Mouse (Mus musculus): ENCODE data around the gene Slc46a2. TPM values are rescaled to one million over a fixed set of nuclear protein-coding genes. Genes with fewer than 3 reads are reported as not detected.

Slc46a2 gene
- polyA plus RNA-seq, 1 experiment = 28.3 TPM

DNA sequence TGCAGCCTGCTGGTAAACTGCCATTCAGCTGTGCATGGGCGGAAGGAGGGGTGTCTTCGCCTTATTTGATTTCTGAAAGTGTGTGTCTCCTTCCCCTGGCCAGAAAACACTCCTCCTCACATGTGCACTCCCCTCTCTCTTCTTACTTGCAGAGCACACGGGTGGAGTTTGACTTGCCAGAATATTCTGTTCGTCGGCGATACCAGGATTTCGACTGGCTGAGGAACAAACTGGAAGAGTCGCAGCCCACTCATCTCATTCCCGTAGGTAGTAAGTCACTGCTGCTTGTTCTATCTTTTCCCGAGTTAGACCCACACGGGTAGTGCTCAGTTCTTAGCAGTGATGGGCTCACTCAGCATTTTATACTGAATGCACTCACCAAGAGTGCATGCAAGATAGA lies 46.8 kb downstream of the Slc46a2 start:
- no peak overlapping the region for H3K4me3 ChIP-seq (ENCODE audit: control insufficient read depth, insufficient read depth, low read length)
- no peak for TF ChIP-seq POLR2A (IDR thresholded peaks at IDR 0.05; ENCODE audit: control insufficient read depth, extremely low read depth, insufficient read depth, low read length, poor library complexity)
- 94% methylated on average over 11 of the region's 11 CpGs for WGBS
- no peak overlapping the region for H3K27ac ChIP-seq (ENCODE audit: control insufficient read depth, insufficient read depth, low read length)
- peaks cover 9% of the 10 kb centered on the region for H3K4me1 ChIP-seq (replicated peaks; ENCODE audit: control insufficient read depth, insufficient read depth, low read length)
- no peaks in the 10 kb centered on the region for H3K27me3 ChIP-seq (ENCODE audit: control insufficient read depth, insufficient read depth, low read length)
- no peaks in the 10 kb centered on the region for H3K36me3 ChIP-seq (ENCODE audit: control insufficient read depth, insufficient read depth, low read length)
- no peak for DNase-seq

DNA sequence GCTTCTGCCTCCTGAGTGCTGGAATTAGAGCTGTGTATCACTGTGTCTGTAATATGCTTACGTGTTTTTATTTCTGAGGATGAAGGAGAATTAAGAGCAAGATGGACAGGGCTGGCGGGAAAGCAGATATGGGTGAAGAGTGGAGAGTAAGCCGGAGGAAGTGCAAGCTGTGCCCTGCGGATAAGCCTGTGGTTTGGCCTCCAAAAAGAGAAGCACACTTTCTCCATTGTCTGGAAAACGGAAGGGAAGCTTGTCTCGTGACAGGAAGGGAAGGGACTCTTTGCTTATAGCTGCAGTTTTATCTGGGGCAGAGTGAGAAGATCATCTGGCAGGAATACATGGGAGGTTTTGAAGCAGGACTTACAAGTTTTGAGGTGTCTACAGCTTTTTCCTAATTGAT lies 51.0 kb downstream of the Slc46a2 start:
- Histone ChIP-seq H3K4me3 (ENCODE audit: control insufficient read depth, insufficient read depth, low read length) (no peak overlapping the region), H3K4me1 (replicated peaks; ENCODE audit: control insufficient read depth, insufficient read depth, low read length) (peaks cover 9% of the 10 kb centered on the region), H3K27me3 (ENCODE audit: control insufficient read depth, insufficient read depth, low read length) (no peaks in the 10 kb centered on the region), H3K27ac (ENCODE audit: control insufficient read depth, insufficient read depth, low read length) (no peak overlapping the region), H3K36me3 (ENCODE audit: control insufficient read depth, insufficient read depth, low read length) (no peaks in the 10 kb centered on the region)
- 22% methylated on average over 6 of the region's 6 CpGs for WGBS
- DNase-seq = no peak
- TF ChIP-seq POLR2A (IDR thresholded peaks at IDR 0.05; ENCODE audit: control insufficient read depth, extremely low read depth, insufficient read depth, low read length, poor library complexity) (no peak), CTCF (IDR thresholded peaks at IDR 0.05; ENCODE audit: borderline replicate concordance, control insufficient read depth, extremely low read depth, insufficient read depth, low read length, poor library complexity) (no peak)

DNA sequence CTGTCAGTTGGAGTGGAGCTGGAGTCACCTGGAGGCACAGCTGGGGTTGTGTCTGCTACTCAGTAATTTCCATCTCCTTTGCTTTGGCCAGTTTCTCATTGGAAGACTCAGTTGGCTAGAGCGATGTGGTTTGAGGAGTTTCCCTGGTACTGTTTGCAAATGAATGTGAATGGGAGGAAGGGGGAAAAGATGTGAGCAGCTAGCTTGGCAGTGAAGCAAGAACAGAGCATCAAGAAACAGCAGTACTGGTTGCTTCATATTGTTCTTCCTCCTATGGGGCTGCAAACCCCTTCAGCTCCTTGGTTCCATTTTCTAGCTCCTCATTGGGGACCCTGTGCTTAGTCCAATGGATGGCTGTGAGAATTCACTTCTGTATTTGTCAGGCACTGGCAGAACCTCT lies 52.5 kb downstream of the Slc46a2 start:
- 76% methylated on average over 1 of the region's 1 CpGs for WGBS
- H3K4me1 ChIP-seq (replicated peaks; ENCODE audit: control insufficient read depth, insufficient read depth, low read length) = peaks cover 9% of the 10 kb centered on the region
- no peak for TF ChIP-seq POLR2A (IDR thresholded peaks at IDR 0.05; ENCODE audit: control insufficient read depth, extremely low read depth, insufficient read depth, low read length, poor library complexity)
- H3K36me3 ChIP-seq (ENCODE audit: control insufficient read depth, insufficient read depth, low read length) = no peaks in the 10 kb centered on the region; the same call in 1 of the 2 replicates
- H3K27ac ChIP-seq (ENCODE audit: control insufficient read depth, insufficient read depth, low read length) = no peak overlapping the region
- no peak overlapping the region for H3K4me3 ChIP-seq (ENCODE audit: control insufficient read depth, insufficient read depth, low read length)
- DNase-seq = no peak
- no peaks in the 10 kb centered on the region for H3K27me3 ChIP-seq (ENCODE audit: control insufficient read depth, insufficient read depth, low read length)

DNA sequence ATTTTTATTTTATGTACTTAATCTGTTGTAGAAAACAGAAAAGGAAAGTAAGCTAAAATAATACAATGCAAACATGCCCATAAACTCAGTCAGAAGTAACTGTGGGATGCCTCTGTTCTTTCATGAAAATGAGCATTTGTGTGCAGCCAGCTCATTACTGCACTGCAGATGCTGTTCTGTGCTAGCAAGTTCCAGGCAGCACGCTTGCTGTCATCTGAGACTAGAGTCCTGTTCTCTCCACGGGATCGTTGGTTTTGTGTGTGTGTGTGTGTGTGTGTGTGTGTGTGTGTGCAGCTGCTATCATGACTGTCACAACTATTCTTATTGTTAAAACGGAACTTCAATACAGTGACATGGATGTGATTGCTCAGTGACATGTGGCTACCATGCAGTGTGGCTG lies 53.0 kb downstream of the Slc46a2 start:
- no peak for TF ChIP-seq CTCF (IDR thresholded peaks at IDR 0.05; ENCODE audit: borderline replicate concordance, control insufficient read depth, extremely low read depth, insufficient read depth, low read length, poor library complexity)
- WGBS = 80% methylated on average over 4 of the region's 4 CpGs
- Histone ChIP-seq H3K4me3 (ENCODE audit: control insufficient read depth, insufficient read depth, low read length) (no peak overlapping the region), H3K36me3 (ENCODE audit: control insufficient read depth, insufficient read depth, low read length) (no peaks in the 10 kb centered on the region; the same call in 1 of the 2 replicates), H3K27ac (ENCODE audit: control insufficient read depth, insufficient read depth, low read length) (no peak overlapping the region), H3K4me1 (replicated peaks; ENCODE audit: control insufficient read depth, insufficient read depth, low read length) (peaks cover 9% of the 10 kb centered on the region), H3K27me3 (ENCODE audit: control insufficient read depth, insufficient read depth, low read length) (no peaks in the 10 kb centered on the region)
- no peak for DNase-seq

DNA sequence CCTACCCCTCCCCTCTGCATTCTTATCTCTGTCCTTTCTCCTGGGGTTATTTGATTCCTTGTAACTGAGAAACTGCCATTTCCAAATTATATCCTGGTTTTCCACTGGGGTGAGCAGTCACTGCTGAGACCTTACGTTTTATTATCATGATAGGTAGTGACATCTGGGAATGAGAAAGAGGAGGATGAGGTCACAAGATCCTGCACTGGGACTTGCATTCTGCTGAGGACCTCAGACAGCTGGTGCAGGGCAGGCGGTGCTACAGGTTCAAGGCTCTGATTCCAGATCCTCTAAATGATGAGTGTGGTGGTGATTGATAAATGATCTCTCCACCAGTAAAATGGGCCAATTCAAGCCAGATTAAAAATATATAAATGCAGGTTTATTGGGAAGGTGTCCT lies 54.4 kb downstream of the Slc46a2 start:
- no peak for DNase-seq
- WGBS = 94% methylated on average over 2 of the region's 2 CpGs
- no peak overlapping the region for H3K27ac ChIP-seq (ENCODE audit: control insufficient read depth, insufficient read depth, low read length)
- no peaks in the 10 kb centered on the region for H3K27me3 ChIP-seq (ENCODE audit: control insufficient read depth, insufficient read depth, low read length)
- no peaks in the 10 kb centered on the region; the same call in 1 of the 2 replicates for H3K36me3 ChIP-seq (ENCODE audit: control insufficient read depth, insufficient read depth, low read length)
- peaks cover 9% of the 10 kb centered on the region for H3K4me1 ChIP-seq (replicated peaks; ENCODE audit: control insufficient read depth, insufficient read depth, low read length)
- no peak overlapping the region for H3K4me3 ChIP-seq (ENCODE audit: control insufficient read depth, insufficient read depth, low read length)
- TF ChIP-seq CTCF (IDR thresholded peaks at IDR 0.05; ENCODE audit: borderline replicate concordance, control insufficient read depth, extremely low read depth, insufficient read depth, low read length, poor library complexity) (no peak), POLR2A (IDR thresholded peaks at IDR 0.05; ENCODE audit: control insufficient read depth, extremely low read depth, insufficient read depth, low read length, poor library complexity) (no peak)

DNA sequence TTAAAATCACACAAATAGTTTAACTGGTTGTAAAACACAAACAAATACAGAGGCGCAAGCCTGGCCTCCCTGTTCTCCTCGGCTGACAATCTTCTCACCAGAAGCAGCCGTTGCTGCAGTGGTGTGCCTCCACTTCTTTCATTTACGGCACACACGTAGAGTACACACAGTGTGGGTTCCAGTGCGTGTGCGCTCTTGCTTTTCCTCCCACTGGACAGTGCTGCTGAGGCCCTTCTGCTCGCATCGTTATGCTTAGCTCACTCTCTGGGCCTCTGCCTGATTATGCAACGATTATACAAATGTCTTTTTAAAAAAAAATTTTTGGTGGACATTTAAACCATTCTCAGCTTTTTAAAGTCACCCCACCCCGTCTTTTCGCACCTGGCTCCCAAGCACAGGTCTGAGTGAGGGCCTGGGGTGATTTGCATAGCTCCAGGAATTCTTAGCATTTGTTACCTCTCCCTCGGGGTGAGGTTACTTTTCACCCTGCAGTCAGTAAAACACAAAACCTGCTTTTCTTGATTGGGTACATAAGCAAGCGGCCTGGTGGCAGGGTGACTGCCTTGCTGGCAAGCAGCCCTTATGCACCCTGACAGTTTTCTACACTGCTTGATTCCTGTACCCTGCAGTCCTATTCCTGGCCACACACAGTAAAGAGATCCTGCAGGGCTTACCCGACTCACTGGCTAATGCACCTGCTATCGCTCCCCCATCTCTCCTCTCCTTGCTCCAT lies 55.0 kb downstream of the Slc46a2 start:
- Histone ChIP-seq H3K4me3 (ENCODE audit: control insufficient read depth, insufficient read depth, low read length) (no peak overlapping the region), H3K36me3 (ENCODE audit: control insufficient read depth, insufficient read depth, low read length) (no peaks in the 10 kb centered on the region; the same call in 1 of the 2 replicates), H3K4me1 (replicated peaks; ENCODE audit: control insufficient read depth, insufficient read depth, low read length) (peaks cover 9% of the 10 kb centered on the region), H3K27me3 (ENCODE audit: control insufficient read depth, insufficient read depth, low read length) (no peaks in the 10 kb centered on the region), H3K27ac (ENCODE audit: control insufficient read depth, insufficient read depth, low read length) (no peak overlapping the region; the same call in 1 of the 2 replicates)
- 92% methylated on average over 16 of the region's 16 CpGs for WGBS
- TF ChIP-seq POLR2A (IDR thresholded peaks at IDR 0.05; ENCODE audit: control insufficient read depth, extremely low read depth, insufficient read depth, low read length, poor library complexity) (no peak), CTCF (IDR thresholded peaks at IDR 0.05; ENCODE audit: borderline replicate concordance, control insufficient read depth, extremely low read depth, insufficient read depth, low read length, poor library complexity) (no peak)
- no peak for DNase-seq

Other genes starting within 250 kb of the Slc46a2 start
- 26.7 and 27.8 TPM in 2 replicates for gene Inip, start 113.5 kb downstream of the Slc46a2 start, polyA plus RNA-seq (2012; rRNA removed)
- gene Snx30, start 109.2 kb downstream of the Slc46a2 start, polyA plus RNA-seq (2012; rRNA removed) = 6.1 and 7.8 TPM in 2 replicates
- gene Mup4, start 45.7 kb upstream of the Slc46a2 start, polyA plus RNA-seq (2012; rRNA removed) = not detected in 2 replicates
- not detected in 2 replicates for gene Mup6, start 49.2 kb upstream of the Slc46a2 start, polyA plus RNA-seq (2012; rRNA removed)
- gene Mup7, start 155.4 kb upstream of the Slc46a2 start, polyA plus RNA-seq (2012; rRNA removed) = not detected in 2 replicates
- not detected in 2 replicates for gene Mup2, start 239.2 kb upstream of the Slc46a2 start, polyA plus RNA-seq (2012; rRNA removed)

Measured in thymus, adult 2 months (tissue).